Mouse (Mus musculus) R1 (cell line): ENCODE measurements around the gene Ajuba.
A peak's percentile ranks its signal among the peaks of the same experiment; 100 is the strongest.
"Not testable (repeated sequence)": the region's sequence is repeated elsewhere in the genome, so short reads cannot be mapped to it uniquely, and the experiment has no call there.

ENCODE experiments used
- DNase-seq: peaks from one replicate; pipeline ENCODE4 v3.0.0-alpha.2; 2018; ENCODE audit warnings: low read depth, low spot score

The Ajuba gene

DNA sequence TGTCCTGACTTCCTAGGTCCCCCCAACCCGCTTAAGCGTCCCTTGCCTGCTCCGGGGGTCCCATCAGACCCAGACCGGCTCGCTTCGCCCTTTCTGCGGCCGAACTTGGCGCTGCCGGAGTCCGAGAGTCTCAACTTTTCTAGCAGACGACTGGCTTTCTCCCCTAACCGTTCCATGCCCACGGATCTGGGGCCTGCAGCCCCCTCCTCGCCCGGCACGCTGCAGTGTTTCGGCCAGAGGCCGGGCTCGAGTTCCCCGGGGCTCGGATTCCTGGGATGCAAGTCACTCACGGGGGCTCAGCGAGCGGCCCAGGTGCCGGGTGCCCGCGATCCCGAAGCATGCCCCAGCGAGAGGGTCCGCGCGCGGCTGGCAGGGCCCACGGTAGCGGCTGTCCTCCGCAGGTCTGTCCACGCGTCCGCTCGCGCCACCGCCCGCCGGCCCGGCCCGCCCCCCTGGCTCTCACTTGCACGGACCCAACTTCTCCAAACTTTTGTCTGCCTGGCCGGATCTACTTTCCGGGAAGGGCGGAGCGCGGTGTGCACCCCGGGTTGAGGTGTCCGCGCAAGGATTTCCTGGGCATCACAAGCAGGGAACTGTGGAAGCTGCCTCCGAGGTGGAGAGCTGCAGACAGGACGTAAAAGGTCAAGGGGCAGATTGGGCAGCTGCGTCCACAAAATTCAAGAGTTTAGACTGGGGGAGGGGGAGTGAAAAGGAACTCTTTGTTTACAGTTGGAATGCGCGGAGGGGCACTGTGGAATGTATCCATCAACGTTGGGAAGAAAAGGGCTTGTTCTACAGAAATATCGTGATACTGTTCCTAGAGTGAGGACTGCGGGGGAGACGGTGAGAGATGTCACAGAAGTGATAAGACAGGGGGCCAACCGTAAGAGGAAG, at the start of gene Ajuba:
Gene Ajuba, minus strand, starts transcription at position 470 of the 894 bp plus-strand sequence.
- DNase-seq: peak; percentile 98

DNA sequence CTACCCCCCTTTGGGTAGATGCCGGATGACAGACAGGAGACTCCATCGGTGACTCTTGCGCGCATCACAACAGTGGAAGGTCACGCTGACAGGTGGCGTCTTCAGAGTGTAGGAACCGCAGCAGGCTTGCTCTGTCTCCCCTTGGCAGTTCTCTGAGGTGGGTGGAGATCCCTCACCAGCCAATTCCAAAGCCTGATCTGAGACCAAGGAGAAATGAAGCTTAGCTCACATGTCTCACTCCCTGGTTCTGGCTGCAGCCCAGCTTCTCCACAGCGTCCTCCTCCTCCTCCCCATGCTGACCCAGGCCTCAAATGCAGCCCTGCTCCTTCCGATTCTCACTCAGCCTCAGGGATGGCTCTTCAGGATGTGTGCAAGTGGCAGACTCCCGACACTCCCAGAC, 47.6 kb upstream of the Ajuba start:
- no peak for DNase-seq

DNA sequence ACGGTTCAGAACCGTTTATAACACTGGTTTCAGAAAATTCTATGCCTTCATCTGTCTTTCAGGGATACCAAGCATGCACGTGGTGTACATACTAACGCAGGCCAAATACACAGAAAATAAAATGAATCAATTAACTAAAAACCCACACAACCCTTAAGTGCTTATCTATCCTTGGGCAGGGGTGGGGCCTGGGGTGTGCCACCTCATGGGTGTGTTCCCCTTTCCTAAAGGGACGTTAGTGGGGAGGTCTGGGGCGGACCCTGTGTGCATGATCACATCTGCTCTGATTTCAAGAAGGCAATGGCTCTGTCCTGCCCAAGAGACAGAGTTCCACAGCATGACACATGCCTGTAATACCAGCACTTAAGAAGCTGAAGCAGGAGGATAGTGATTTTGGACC, 46.0 kb upstream of the Ajuba start:
- no peak for DNase-seq

- DNase-seq: no peak
Measured at GRCm38 (mm10) chr14:54621133-54621532, 43.8 kb upstream of the Ajuba start, which contains the start of gene Psmb11. Psmb11 (plus strand) TSS chr14:54621433.

DNA sequence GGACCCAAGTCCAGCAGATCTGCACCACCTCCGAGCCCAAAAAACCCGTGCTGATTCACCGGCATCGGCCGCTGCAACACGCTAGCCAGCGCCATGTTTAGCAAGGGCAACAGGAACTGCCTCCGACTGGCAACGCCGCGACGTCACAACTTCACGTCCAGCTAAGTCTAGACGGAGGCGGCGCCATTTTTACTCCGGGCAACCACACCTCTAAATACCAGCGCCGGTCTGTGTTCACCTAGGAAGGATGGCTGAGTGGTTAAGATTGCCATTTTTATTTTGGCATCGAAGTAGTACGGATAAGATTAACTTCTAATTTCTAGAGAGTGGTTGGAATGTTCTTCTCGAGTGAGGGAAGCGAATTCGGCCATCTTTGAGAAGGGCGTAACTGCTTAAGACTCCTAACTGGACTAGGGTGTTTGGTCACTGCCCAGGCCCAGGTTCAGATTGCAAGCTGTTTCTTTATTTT, 40.6 kb upstream of the Ajuba start, which contains the start of gene Psmb5:
Gene Psmb5, minus strand, starts transcription at position 126 of the 469 bp plus-strand sequence.
- peak; percentile 95 for DNase-seq

DNA sequence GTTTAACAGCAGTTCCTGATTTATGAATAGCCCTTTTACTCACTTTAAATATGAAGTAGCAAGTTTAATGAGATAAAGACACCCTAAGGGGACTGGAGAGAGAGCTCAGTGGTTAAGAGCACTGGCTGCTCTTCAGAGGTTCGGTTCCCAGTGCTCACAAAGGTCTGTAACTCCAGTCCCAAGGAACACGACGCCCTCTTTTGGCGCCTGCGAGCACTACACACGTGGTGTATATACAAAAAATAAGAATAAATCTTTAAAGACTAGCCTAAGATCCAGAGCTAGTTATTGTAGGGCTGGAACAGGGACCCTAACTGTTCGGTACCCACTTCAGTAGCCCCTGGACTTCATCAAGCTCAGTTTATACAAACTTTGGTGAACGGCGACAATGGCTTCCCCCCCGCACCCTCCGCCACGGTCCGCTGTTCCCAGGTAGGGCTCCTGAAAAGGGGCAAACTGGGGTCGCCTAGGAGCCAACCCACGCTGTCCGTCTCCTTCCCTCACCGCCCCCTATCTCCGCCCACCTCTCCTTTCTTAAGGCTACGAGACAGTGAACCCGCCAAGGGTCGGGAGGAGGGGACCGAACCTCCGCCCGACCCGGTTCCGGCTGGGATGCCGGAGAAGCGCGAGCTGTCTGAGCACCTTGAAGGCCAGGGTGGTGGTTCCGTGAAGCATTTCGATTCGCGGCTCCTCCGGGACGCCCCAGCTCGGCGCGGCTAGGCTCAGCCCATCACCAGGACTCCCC, 40.0 kb upstream of the Ajuba start:
- DNase-seq: peak; percentile 81

- DNase-seq: no peak
Measured at GRCm38 (mm10) chr14:54616226-54616825, 39.0 kb upstream of the Ajuba start.

DNA sequence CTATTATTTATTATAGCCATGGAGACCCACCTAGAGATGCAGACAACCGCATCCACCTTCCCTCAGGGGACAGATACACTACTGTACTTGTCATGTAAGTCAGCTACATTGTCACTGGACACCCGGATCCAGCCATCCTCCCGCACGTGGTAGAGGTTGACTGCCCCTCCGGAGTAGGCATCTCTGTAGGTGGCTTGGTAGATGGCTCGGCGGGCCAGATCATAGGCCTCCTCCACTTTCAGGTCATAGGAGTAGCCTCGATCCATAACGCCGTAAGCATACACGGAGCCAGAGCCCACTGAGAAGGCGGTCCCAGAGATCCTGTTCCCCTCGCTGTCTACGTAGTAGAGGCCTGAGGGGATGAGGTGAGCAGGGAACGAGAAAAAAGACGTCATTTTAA, 36.8 kb upstream of the Ajuba start:
- DNase-seq: not testable (repeated sequence)

- DNase-seq: no peak
Measured at GRCm38 (mm10) chr14:54610648-54611047, 33.3 kb upstream of the Ajuba start.

DNA sequence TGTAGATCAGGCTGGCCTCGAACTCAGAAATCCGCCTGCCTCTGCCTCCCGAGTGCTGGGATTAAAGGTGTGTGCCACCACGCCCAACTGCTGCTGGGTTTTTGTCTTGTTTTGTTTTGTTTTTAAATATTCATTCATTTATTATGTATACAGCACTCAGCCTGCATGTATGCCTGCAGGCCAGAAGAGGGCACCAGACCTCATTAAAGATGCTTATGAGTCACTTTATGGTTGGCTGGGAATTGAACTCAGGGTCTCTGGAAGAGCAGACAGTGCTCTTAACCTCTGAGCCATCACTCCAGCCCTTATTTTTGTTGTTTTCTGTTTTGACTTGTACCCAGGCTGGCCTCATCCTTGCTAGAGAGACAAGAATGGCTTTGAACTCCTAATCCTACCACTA, 32.6 kb upstream of the Ajuba start:
- DNase-seq: peak; percentile 86

DNA sequence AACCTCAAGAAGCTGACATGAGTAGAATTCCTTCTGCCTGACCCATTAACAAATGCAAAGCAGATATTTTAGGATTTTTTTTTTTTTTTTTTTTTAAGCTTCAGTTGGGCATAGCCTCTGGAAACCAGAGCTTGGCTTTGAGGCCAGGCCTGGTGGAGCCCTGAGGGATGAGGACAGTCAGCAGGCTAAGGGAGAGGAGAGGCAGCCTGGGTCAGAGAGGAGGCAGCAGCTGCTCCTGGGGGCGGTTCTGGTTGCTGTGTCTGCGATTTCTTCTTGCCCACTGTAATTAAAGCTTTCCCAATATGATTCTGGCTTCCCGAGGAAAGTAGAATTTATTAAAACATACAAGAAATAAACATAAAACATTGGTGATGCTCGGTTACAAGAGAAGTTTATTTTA, 31.9 kb upstream of the Ajuba start:
- no peak for DNase-seq

- DNase-seq: no peak
Measured at GRCm38 (mm10) chr14:54607226-54607625, 29.9 kb upstream of the Ajuba start.

DNA sequence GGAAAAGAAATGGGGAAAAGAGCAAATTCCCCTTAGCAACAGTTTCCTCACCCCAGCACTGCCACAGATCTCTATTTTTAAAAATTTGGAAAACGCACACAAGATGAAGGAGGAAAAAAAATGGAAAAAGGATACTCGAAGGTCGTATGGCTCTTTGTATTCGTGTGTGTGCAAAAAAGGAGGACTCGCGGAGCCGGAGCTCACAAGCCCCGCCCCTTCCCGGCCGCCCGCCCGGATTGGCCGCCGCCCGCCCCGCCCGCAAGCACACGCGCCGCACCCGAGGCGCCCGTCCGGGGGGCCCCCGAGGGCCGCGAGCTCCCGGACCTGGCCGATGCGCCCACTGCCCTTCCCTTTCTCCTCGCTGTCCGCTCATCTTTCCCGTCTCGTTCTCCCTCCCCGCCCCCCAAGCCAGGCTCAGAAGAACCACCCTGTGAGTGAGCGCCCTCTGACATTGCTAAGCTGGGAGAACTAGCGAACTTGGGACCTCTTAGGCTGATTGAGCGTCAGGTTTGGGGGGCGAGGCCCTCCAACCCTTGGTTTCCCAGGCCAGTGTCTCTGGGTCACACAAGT, 28.5 kb upstream of the Ajuba start, which contains the start of gene 4931414P19Rik:
Gene 4931414P19Rik, minus strand, starts transcription at position 242 of the 570 bp plus-strand sequence.
- DNase-seq: peak; percentile 73

- DNase-seq: peak; percentile 27
Measured at GRCm38 (mm10) chr14:54603686-54604085, 26.3 kb upstream of the Ajuba start.

DNA sequence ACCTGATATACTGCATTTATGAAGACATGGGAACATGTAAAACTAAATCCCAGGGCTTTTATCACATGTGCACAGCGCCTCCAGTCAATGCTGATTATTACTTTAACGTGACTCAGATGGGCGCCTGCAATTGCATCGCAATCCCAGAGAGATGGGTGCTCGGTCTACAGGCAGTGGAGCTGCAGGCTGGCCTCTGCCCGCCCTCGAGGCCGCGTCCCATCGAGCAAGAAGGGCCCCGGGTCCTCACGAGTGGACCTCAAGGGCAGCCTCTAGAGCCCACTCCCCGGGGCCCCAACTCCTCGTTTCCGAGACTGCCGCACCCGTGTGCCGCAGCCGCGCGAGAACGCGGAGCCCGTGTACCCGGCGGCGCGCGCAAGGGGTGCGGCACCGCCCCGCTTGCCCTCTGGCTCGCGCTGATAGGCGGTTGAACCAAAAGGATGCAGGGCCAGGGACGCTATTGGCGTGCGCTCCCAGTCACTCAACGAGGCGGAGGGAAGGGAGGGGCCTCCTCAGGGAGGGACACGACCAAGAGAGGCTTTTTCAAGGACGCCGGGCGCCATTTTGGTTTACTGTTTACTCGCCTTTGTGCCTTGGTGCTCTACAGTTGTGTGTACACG, 25.8 kb upstream of the Ajuba start:
- DNase-seq: peak; percentile 99

- DNase-seq: no peak
Measured at GRCm38 (mm10) chr14:54602613-54603012, 25.3 kb upstream of the Ajuba start.

DNA sequence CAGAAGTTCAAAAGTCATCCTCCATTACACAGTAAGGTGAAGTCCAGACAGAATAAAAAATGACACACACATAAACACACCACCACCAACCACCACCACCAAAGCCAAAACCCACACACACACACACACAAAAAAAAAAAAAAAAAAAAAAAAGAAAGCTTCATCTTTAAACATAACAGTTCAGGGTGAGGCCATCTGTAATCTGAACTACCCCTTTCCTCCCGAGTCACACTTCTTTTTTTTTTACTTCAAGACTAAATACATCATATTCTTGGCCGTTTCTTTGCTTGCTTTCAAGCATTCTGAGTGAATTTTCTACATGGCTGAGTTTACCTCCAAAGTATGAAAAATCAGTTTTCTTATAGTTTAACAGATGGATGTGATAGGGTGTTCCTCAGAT, 24.2 kb upstream of the Ajuba start:
- DNase-seq: no peak

GRCm38 (mm10) chr14:54597084-54597483, 19.7 kb upstream of the Ajuba start:
- peak; percentile 82 for DNase-seq

DNA sequence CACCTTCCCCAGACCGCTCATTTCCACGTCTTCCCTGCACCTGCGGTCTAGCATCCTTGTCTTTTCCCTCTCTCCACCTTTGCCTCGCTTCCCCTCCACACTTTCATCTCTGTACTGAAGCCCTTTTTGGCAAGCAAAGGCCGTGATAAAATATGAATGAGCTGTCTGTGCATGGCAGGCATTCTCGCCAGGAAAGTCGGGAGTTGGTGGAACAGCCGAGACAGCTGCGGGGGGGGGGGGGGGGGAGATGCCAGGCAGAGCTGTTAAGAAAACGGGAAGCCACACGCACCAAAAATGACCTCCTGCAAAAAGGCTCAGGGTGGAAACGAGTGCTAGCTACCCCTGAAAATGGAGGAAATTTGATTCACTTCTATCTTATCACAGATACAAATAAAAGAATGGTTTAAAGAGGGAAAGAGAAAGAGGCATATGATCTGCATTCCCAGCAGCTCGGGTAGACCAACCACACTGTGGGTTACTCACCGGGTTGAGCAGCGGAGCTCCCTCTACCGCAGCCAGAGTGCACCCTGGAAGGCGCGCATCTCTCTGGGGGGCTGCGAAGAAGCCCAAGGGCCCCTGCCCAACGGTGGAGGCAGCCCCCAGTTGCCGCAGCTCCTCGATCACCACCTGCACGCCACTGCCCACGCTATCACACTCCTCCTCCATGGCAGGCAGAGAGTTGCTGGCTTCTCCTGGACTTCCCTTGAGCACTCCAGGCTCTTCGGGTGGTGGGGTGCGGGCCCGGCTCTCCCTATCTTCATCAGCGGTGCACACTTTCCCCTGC, 17.5 kb upstream of the Ajuba start:
- no peak for DNase-seq

DNA sequence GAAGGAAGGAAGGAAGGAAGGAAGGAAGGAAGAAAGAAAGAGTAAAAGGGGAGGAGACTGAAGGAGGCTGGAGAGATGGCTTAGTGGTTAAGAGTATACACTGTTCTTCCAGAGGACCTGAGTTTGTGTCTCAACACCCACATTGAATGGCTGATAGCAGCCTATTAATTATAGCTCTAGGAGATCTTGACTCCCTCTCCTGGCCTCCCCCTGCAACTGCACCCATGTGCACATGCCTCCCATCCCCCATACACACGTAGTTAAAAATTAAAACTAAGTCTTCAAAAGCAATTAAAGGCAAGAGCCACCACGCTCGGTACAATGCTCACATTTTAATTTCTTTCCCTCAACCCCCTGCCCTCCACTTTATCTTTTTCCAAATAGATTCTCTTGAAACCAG, 16.7 kb upstream of the Ajuba start:
- peak; percentile 65 for DNase-seq
